Mouse (Mus musculus) cerebral cortex, adult 2 months (tissue): ENCODE measurements around the gene Gimap4.

ENCODE experiments used
- WGBS: fragments of 180-500 bp; shearing (Covaris S2); methylation state at CpG from one replicate; pipeline ENCODE4 v1.1.7; 2018; 5-methylcytosine and 5-hydroxymethylcytosine counted together

Gimap4 gene

DNA sequence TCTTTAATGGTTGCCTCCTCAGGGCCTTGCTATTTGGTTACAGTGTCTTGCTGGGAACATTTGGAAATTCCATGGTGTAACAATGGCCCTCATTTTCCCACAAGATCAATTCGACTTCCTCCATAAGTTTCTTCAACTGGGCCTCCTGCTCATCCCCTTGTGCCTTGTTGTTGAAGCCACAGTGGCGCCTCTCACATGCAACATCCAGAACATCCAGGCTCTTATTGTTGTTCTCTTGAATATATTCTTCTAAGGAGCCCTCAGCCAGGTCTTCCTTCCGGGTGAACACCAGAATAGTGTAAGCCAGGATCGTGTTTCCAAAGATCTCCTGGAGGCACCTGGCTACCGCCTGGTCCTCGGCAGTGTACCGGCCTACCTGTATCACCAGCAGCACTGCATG lies 17.8 kb downstream of the Gimap4 start:
- 87% methylated on average over 7 of the region's 7 CpGs for WGBS

DNA sequence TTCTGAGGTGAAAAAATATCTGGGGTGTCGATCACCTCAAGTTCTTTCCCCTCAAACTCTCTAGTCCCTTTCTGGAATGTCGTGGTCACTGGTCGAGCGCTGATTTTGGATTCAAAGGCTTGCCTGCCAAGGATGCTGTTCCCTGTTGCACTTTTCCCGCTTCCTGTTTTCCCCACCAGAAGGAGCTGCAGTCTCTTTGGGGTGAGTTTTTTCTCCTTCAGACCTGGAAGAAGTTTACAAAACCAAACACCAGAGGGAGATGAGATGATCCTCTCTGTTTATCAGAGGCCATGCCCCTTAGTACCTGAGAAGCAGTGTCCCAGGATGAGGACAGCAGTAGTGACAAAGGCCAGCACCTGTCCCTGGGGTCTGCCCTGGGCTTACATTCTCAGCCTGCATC lies 18.3 kb downstream of the Gimap4 start:
- 79% methylated on average over 5 of the region's 5 CpGs for WGBS

DNA sequence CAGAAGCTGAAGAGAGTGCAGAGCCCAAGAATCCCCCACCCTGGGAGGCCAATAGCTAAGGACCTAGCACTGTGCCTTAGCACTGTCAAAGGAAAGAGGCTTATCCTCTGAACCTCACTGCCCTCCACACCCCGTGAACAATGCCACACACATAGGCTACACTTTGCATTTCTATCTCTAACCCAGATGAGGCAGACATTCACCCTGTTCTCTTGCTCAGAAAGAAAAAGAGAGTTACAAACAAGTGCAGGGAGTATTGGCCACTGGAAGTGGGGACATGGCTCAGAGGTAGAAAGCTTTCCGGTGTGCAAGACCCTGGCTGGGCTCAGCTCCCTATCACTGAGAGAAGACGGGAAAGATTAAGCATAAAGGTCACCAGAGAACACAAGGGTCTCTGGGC lies 21.8 kb downstream of the Gimap4 start:
- 64% methylated on average over 3 of the region's 3 CpGs for WGBS

GRCm38 (mm10) chr6:48718455-48718854 lies 34.1 kb downstream of the Gimap4 start, which contains the start of the genes Gm28053 and Gimap7:
Gene Gm28053 (plus strand): TSS chr6:48718607.
Gene Gimap7 (plus strand): TSS chr6:48718621.
- 64% methylated on average over 2 of the region's 2 CpGs for WGBS

- 68% methylated on average over 4 of the region's 4 CpGs for WGBS
Measured at GRCm38 (mm10) chr6:48720326-48720725, 36.0 kb downstream of the Gimap4 start.

DNA sequence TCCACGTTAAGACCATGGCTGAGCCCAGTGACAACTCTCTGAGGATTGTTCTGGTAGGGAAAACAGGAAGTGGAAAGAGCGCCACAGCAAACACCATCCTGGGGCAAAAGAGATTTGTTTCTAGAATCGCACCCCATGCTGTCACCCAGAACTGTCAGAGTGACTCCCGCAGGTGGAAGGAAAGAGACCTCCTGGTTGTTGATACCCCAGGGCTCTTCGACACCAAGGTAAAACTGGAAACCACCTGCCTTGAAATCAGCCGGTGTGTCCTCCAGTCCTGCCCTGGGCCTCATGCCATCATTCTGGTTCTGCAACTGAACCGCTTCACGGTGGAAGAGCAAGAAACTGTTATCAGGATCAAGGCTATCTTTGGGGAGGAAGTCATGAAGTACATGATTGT lies 39.1 kb downstream of the Gimap4 start:
- whole genome bisulfite sequencing = 87% methylated on average over 8 of the region's 8 CpGs

GRCm38 (mm10) chr6:48725476-48725875 lies 41.1 kb downstream of the Gimap4 start:
- 8% methylated on average over 1 of the region's 1 CpGs for WGBS

GRCm38 (mm10) chr6:48727761-48728160 lies 43.4 kb downstream of the Gimap4 start:
- WGBS = 94% methylated on average over 5 of the region's 5 CpGs

- WGBS = 64% methylated on average over 8 of the region's 8 CpGs
Measured at GRCm38 (mm10) chr6:48732864-48733304, 48.5 kb downstream of the Gimap4 start.

DNA sequence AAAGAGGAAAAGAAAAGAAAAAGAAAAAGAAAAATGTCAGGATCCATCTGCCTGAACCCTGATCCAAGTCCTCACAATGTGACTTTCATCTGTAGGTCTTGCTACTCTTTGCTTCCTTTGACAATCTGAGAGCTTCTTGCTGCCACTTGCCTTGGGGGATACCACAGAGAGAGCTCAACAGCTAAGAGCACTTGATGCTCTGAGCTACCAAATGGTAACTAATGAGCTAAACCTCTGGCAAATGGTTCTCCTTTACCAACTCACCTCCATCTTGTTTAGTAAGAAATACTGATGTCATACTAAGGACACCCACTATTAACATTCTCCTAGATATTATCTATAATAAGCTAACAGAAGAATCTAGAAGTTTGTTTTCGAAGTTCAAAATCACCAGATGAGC lies 49.3 kb downstream of the Gimap4 start:
- WGBS = 93% methylated on average over 1 of the region's 1 CpGs

GRCm38 (mm10) chr6:48737053-48737452 lies 52.7 kb downstream of the Gimap4 start:
- 80% methylated on average over 2 of the region's 2 CpGs for WGBS

DNA sequence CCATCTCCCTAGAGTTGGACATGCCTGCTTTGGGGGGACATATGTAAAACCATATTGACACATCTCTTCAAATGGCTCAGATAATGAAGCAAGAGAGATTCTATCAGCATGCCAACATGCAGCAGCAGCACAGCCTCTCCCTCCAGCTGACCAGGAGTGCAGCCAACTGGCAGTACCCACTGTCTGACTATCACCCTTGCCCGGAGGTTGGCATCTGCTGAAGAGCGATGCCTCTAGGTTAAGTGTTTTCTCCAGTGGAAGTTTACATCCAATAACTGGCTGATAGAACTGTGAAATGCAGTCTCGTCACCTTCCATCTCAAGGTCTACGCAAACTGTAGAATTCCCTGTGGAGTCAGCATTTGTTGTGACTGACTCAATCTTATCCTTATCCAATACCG lies 53.3 kb downstream of the Gimap4 start:
- WGBS = 87% methylated on average over 5 of the region's 5 CpGs

DNA sequence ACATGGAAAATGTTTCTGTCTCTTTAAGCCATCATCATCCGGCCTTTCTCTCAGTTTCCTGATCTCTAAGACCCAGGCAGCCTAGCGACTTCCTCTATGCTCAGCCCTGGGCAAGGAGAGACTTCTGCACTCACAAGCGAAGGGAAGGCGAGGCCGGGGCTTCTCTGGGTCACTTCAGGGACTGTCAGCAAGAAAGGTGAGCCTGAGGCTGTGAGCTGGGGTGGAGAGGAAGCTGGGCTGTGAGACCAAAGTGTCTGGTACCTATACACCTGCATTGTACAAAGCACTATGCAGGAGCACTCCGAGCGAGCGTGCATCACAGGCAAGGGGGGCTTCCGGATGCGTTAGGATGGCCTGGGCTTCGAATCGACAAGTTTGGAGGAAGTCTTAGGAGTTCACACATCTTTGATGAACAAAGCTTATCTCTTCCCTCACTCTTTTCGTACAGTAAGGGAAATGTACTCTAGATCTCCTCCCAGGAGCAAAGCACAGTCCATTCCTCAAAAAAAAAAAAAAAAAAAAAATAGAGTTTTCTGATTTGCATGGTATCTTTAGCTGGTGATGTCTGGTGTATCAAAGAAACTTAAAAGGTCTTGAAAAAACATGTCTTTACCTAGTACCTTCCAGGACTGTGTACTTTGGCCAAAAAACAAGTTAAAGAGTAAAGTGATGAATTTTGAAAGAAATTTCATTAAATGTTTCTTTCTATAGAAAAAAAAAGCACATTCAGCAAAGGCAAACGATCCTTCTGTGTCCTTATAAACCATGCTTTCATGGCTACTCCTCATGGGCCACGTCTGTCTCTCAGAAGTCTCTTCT lies 54.8 kb downstream of the Gimap4 start, which contains the start of gene Gimap1:
Gimap1 (plus strand) TSS at position 94 of the 819 bp plus-strand sequence.
- 80% methylated on average over 15 of the region's 15 CpGs for WGBS

DNA sequence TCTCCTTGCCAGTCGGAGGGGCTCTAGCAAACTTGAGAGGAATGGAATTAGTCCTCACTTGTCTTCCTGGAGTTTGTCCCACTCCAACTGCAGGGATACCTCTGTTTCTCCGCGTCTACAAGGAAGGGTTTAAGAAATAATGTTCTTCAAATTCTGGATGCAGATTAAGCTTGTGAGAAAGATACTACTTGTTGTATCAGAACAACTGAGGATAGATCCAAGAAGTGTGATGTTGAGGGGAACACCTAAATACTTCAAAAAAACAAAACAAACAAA lies 55.4 kb downstream of the Gimap4 start:
- 90% methylated on average over 3 of the region's 3 CpGs for WGBS

- WGBS = 76% methylated on average over 3 of the region's 3 CpGs
Measured at GRCm38 (mm10) chr6:48740501-48741169, 56.3 kb downstream of the Gimap4 start.

- 42% methylated on average over 3 of the region's 3 CpGs for WGBS
Measured at GRCm38 (mm10) chr6:48741273-48741672, 56.9 kb downstream of the Gimap4 start.
